Mouse (Mus musculus): ENCODE measurements at regions not wholly inside any gene's neighbourhood (a gene's known extent, or its start where the extent isn't known, plus 50 kb on each side); places are given as distances from the start of the nearest gene placed in this dataset.

DNA sequence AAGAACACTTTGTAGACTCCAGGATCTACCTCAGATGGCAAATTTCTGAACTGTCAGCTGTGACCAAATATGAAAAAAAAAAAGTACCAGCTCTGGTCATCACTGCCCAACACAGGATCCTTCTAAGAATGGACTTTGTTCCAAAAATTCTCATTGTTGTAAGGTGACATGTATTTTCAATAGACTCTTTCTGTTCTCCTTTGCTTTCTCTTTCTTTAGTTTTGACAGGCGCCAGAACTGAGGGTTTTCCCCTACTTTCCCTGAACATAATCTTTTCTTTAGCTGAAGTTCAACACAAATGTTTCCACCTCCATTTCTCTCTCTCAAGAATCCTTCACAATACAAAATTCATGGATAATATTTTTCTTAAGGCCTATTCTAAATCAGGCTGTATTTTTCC, 579.1 kb upstream of the C030005K15Rik start:
- no peak for TF ChIP-seq CTCF (IDR thresholded peaks at IDR 0.05)
- DNase-seq (ENCODE audit: low read depth, low spot score) = no peak
- no peak for ATAC-seq
- H3K27me3 ChIP-seq = no peaks in the 10 kb centered on the region
- ChIA-PET CTCF (interaction anchor here (2.7 kb wide), 1 partner anchor 11 kb away, joined by 5 read pairs; no protein-coding TSS in a partner anchor), POLR2A (no interaction called here)
- in situ Hi-C loops (cut with MboI; ENCODE audit: low pct_unique_long_range_greater_than_20kb) = no loop called here

DNA sequence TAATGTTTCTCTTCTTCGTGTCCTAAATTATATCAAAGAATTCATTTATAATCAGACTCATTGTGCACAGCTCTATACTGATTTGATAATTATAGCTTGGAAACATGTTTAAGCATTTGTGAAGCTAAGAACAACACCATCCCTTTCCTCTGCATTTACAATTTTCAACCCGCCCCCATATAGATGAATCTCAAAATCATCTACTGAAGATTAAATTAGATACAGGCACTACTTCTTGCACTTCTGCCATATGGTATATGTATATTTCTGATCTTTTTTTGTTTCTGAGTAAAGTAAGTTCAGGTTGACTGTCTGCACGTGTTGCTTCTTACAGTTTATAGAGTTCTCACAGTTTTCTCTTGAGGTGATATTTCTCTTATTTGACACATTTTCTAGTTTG, 583.1 kb upstream of the C030005K15Rik start:
- no peak for ATAC-seq
- ChIA-PET POLR2A (no interaction called here), CTCF (no interaction called here)
- in situ Hi-C loops (cut with MboI; ENCODE audit: low pct_unique_long_range_greater_than_20kb) = no loop called here
- DNase-seq (ENCODE audit: low read depth, low spot score) = no peak
- TF ChIP-seq CTCF (IDR thresholded peaks at IDR 0.05) = no peak
- no peaks in the 10 kb centered on the region for H3K27me3 ChIP-seq

DNA sequence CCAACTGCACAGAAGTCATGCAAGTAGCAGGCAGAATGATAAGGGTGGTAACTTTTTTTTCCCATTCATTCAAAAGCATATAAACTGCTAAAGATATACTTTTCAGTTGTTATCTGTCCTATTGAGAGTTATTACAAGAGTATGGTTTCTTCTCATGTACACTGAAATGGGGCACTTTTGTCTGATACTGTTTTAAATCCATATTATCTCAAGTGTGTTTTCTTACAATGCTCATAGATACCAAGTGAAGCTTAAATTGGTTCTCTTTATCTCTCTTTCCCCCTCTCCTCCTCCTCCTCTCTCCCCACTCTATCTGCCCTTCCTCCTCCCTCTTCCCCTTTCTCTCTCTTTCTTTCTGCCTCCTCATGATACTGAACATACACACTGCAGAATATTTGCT, 584.8 kb upstream of the C030005K15Rik start:
- TF ChIP-seq CTCF (IDR thresholded peaks at IDR 0.05) = no peak
- POLR2A ChIA-PET = no interaction called here
- no peak for DNase-seq (ENCODE audit: low read depth, low spot score)
- no peaks in the 10 kb centered on the region for H3K27me3 ChIP-seq
- in situ Hi-C loops (cut with MboI; ENCODE audit: low pct_unique_long_range_greater_than_20kb) = no loop called here
- CTCF ChIA-PET = no interaction called here
- ATAC-seq = no peak

DNA sequence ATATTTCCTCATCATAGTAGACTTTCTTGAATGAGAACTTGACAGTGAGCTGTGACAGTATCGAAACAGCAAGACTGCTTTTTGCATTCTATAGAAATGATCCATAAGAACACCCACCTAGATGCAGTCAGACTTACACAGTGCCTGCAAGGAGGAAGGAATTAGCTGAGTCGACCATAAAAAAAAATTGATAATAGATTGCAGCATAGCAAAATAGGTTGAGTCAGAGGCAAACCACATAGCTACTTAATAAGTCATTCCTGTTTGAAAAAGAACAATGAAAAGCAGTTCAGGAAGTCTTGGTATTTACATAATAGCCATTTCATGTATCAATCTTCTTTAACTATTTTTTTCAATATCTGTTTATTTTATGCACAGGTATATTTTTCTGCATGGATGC, 591.9 kb upstream of the C030005K15Rik start:
- TF ChIP-seq CTCF (IDR thresholded peaks at IDR 0.05) = no peak
- in situ Hi-C loops (cut with MboI; ENCODE audit: low pct_unique_long_range_greater_than_20kb) = no loop called here

DNA sequence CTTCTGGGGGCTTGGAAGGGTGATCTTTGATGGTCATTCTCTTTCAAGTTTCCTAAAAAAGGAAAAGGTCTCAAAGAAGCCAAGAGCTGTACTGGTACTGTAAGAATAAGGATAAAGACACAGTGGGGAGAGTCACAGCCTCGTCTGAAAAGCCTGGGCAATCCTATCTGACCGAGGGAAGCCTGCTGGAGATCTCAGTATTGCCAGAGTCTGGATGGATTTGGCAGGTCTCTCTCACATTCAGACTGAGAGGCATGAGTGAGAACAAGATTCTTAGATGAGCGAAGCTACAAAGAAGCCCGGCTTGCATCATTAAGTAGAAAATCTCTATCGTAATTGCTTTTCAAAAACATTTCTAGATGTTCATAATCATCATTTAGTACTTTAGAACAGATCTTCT, 590.4 kb upstream of the Atp2b1 start:
- H3K27me3 ChIP-seq = no peaks in the 10 kb centered on the region
- ATAC-seq = no peak
- ChIA-PET CTCF (interaction anchor here (2.5 kb wide), 1 partner anchor 9 kb away, joined by 6 read pairs; no protein-coding TSS in a partner anchor), POLR2A (no interaction called here)
- in situ Hi-C loops (cut with MboI; ENCODE audit: low pct_unique_long_range_greater_than_20kb) = no loop called here
- TF ChIP-seq CTCF (IDR thresholded peaks at IDR 0.05) = no peak
- DNase-seq (ENCODE audit: low read depth, low spot score) = no peak

More for the DNA sequence above, 591.9 kb upstream of the C030005K15Rik start:
- ChIA-PET POLR2A (no interaction called here), CTCF (no interaction called here)
- no peaks in the 10 kb centered on the region for H3K27me3 ChIP-seq
- no peak for DNase-seq (ENCODE audit: low read depth, low spot score)
- no peak for ATAC-seq

DNA sequence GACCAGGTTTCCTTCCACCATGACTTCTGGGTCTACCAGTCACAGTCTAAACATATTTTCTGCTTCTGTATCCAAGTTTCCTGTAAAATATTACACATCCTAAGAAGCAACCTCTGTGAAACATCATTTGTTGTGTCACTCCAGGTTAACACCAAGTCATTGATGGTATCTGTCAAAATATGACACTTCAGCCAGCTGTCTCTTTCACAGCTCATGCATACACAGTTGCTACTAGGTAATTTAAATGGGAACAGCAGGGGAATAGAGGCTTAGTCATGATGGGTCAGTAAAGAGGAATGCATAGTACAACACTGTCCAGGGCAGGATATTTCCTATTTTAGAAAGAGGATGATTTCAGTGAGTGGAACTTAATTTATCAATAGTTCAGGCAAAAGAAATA, 589.6 kb upstream of the Atp2b1 start:
- TF ChIP-seq CTCF (IDR thresholded peaks at IDR 0.05) = no peak
- ATAC-seq (no peak), DNase-seq (ENCODE audit: low read depth, low spot score) (no peak)
- H3K27me3 ChIP-seq = no peaks in the 10 kb centered on the region
- ChIA-PET POLR2A (interaction anchor here (0.8 kb wide), 1 partner anchor 49 kb away, joined by 3 read pairs; no protein-coding TSS in a partner anchor), CTCF (no interaction called here)
- in situ Hi-C loops (cut with MboI; ENCODE audit: low pct_unique_long_range_greater_than_20kb) = no loop called here

DNA sequence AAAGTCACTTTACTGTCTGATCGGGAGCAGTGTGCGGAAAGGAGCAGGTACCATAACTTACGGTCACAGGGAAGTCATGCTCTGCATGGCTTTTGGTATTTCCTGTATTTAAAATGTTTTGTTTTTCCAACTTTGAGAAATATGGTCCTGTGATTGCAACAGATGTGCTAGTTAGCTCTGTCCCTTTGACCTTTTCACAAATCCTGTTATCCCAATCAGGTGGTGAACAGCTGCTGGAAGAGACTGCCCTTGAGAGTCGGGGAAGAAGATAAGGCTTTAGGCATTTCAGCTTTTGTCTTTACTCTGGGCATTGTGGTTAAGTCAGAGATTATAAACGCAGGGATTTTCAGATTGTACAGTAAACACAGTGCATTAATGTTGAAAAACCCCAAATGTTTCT, 588.5 kb upstream of the Atp2b1 start:
- in situ Hi-C loops (cut with MboI; ENCODE audit: low pct_unique_long_range_greater_than_20kb) = no loop called here
- CTCF ChIA-PET = no interaction called here
- DNase-seq (ENCODE audit: low read depth, low spot score) (peak; percentile 19), ATAC-seq (peak; percentile 73)
- POLR2A ChIA-PET = interaction anchor here (0.5 kb wide), 1 partner anchor 110 kb away, joined by 4 read pairs; no protein-coding TSS in a partner anchor
- TF ChIP-seq CTCF (IDR thresholded peaks at IDR 0.05) = no peak
- H3K27me3 ChIP-seq = no peaks in the 10 kb centered on the region

DNA sequence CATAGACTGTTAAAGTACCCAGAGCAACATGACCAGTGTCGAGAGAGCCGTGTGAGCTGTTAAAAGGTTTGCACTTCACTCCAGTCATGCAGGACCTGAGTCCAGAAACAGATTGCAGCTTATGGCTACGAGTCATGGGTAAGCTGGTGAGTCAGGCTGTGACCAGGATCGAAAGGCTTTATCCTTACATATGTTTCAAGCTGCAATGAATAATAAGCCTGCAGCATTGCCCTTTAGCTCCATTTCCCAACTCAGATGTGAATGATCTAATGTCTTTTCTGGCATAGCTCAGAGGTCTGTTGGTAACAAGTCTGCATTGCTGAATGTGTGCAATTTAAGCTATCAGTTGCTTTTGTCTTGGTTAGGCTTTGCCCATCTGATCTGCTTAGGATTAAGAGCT, 581.5 kb upstream of the Atp2b1 start:
- H3K27me3 ChIP-seq = no peaks in the 10 kb centered on the region
- ChIA-PET CTCF (interaction anchor here (0.8 to 2.1 kb wide), 3 partner anchors 10 to 22 kb away, joined by 3 to 6 read pairs (median 3); no protein-coding TSS in a partner anchor), POLR2A (no interaction called here)
- TF ChIP-seq CTCF (IDR thresholded peaks at IDR 0.05) = no peak
- DNase-seq (ENCODE audit: low read depth, low spot score) = peak; percentile 47
- in situ Hi-C loops (cut with MboI; ENCODE audit: low pct_unique_long_range_greater_than_20kb) = no loop called here
- ATAC-seq = peak; percentile 88

DNA sequence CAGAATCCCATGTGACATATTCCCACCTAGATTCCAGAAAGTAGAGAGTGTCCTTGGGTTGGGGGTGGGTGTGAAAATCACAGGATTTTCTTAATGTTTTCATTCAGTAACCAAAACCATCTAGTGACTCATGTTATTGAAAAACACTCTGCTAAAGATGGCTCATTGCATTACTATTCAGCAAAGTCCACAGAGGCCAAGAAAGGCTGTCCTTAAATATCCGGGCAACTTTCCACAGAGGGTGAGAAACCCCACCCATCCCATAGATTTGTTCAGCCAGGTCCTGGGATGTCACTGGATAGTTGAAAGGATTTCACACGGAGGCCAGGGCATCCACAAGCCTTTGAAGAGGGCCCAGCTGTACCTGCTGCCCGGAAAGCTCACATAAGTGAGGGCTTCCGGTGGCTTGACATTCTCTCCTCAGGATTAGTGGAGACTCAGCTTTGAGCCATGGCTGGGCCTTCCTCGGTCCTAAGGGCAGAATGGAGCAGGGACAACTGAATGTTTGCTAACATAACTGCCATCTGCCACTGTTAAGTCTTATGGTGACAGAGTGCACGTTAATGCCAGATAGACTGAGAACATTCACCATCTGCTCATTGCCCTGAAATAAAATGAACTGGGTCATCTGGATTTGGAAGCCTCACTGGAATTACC, 580.7 kb upstream of the Atp2b1 start:
- no peak for TF ChIP-seq CTCF (IDR thresholded peaks at IDR 0.05)
- peak; percentile 78 for ATAC-seq
- DNase-seq (ENCODE audit: low read depth, low spot score) = peak; percentile 42

DNA sequence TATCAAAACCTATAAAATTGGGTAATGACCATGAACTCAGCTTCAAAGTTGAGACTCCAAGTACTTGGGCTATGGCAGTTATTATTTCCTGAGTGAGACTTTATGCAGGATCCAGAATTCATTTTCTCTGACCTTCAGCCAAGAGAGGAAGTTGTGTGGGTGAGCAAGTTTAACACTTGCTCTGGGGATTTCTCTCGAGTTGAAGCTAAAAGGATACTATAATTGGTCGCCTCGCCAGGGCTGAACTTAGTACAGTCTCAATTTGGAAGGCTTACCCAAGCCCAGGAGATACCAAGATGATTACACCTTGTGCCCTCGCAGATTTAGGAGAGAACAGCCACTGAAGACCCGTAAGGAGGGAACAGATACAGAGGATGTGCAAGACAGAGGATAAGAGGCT, 570.4 kb upstream of the Atp2b1 start:
- H3K27me3 ChIP-seq = no peaks in the 10 kb centered on the region
- ChIA-PET CTCF (interaction anchor here (1.0 kb wide), 1 partner anchor 9 kb away, joined by 4 read pairs; no protein-coding TSS in a partner anchor), POLR2A (no interaction called here)
- no peak for ATAC-seq
- no peak for TF ChIP-seq CTCF (IDR thresholded peaks at IDR 0.05)
- no peak for DNase-seq (ENCODE audit: low read depth, low spot score)
- in situ Hi-C loops (cut with MboI; ENCODE audit: low pct_unique_long_range_greater_than_20kb) = no loop called here

More for the DNA sequence above, 580.7 kb upstream of the Atp2b1 start:
- in situ Hi-C loops (cut with MboI; ENCODE audit: low pct_unique_long_range_greater_than_20kb) = no loop called here
- POLR2A ChIA-PET = no interaction called here
- CTCF ChIA-PET = interaction anchor here (2.1 kb wide), 1 partner anchor 11 kb away, joined by 6 read pairs; no protein-coding TSS in a partner anchor
- H3K27me3 ChIP-seq = no peaks in the 10 kb centered on the region

DNA sequence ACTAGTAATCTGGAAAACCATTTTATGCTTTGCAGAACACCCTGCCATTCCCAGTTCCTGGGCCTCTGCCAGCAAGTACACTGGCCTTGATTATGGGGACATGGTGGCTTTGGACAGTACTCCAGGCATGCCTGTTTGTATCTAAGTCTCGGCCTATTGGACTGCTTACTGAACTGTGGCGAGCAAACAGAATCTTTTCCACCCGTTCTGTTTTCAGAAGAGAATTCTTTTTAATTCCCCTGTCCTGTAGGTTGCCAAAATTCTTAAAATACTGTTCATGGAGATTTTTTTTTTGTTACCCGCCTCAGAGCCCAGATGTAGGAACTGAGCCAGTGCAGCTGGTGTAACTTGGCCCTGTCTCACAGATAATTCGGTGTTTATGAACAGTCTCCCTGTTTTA, 564.7 kb upstream of the Atp2b1 start:
- in situ Hi-C loops (cut with MboI; ENCODE audit: low pct_unique_long_range_greater_than_20kb) = no loop called here
- DNase-seq (ENCODE audit: low read depth, low spot score) (no peak), ATAC-seq (peak; percentile 80)
- no peaks in the 10 kb centered on the region for H3K27me3 ChIP-seq
- ChIA-PET POLR2A (no interaction called here), CTCF (no interaction called here)
- no peak for TF ChIP-seq CTCF (IDR thresholded peaks at IDR 0.05)
